ENCODE assay signal across 9 mouse cellular contexts in genomic region chr17:53568118-53568517, GRCm38 (mm10). TPM values are rescaled to one million over a fixed set of nuclear protein-coding genes. Genes with fewer than 3 reads are reported as not detected.
DNase-seq lines count a peak whose midpoint lies in the region; ATAC-seq and TF ChIP-seq lines count a peak whose summit lies in the region.
"Had no signal": no experiment of that assay in that cellular context is flagged by ENCODE, and none has a peak within 500 bp of the region (broad histone marks: within the 10 kb centered on the region; RNA-seq: fewer than 3 reads in every experiment).

No protein-coding gene starts in this region.

- H3K4me2 ChIP-seq in CH12.LX (ENCODE audit: insufficient read depth, low read depth, poor library complexity, severe bottlenecking) = peak overlapping the region; percentile 100
- H3K4me2 ChIP-seq in heart, embryonic 15.5 days = peak overlapping the region; percentile 89
- peak overlapping the region; percentile 96 for H3K4me2 ChIP-seq in lung, embryonic 14.5 days
- H3K4me2 ChIP-seq in neural tube, embryonic 15.5 days = peak overlapping the region; percentile 83

- no peaks in the 10 kb centered on the region for H3K9me3 ChIP-seq in CH12.LX (replicated peaks; ENCODE audit: low read length)
- H3K9me3 ChIP-seq in heart, embryonic 15.5 days (replicated peaks) = no peaks in the 10 kb centered on the region
- no peaks in the 10 kb centered on the region for H3K9me3 ChIP-seq in lung, embryonic 14.5 days (ENCODE audit: low read depth, low read length)
- H3K9me3 ChIP-seq in neural tube, embryonic 15.5 days (replicated peaks) = no peaks in the 10 kb centered on the region

- no peaks in the 10 kb centered on the region for H3K36me3 ChIP-seq in CH12.LX (replicated peaks in 1 of 2; ENCODE audit: control insufficient read depth in 1 of 2, insufficient read depth in 1 of 2, low read length in 1 of 2)
- no peaks in the 10 kb centered on the region for H3K36me3 ChIP-seq in heart, embryonic 15.5 days
- no peaks in the 10 kb centered on the region for H3K36me3 ChIP-seq in lung, embryonic 14.5 days (ENCODE audit: insufficient read depth)
- no peaks in the 10 kb centered on the region for H3K36me3 ChIP-seq in neural tube, embryonic 15.5 days

- dilution Hi-C loops in CH12.LX (cut with MboI; ENCODE audit: extremely low pct_ligation_motif_present, extremely low pct_unique_long_range_greater_than_20kb, low sequenced_read_pairs) = no loop called here

- H3K4me3 ChIP-seq in CH12.LX (replicated peaks in 1 of 3; ENCODE audit: low read depth in 2 of 3, low read length in 2 of 3, poor library complexity in 1 of 3) = peak overlapping the region; percentile 77 to 95 (median 78)
- peak overlapping the region; percentile 91 for H3K4me3 ChIP-seq in heart, embryonic 15.5 days
- peak overlapping the region; percentile 81 for H3K4me3 ChIP-seq in lung, embryonic 14.5 days (ENCODE audit: low read depth, low read length)
- H3K4me3 ChIP-seq in neural tube, embryonic 15.5 days (replicated peaks) = peak overlapping the region; percentile 67

- DNase-seq in CH12.LX (ENCODE audit: extremely low read depth) = peak; percentile 83
- DNase-seq in c-Kit-negative CD71-positive TER-119-positive erythroid progenitor cells, embryonic 14.5 days (ENCODE audit: low read depth, low spot score) = peak; percentile 73
- peak; percentile 89 for DNase-seq in kidney, postnatal 10 days
- DNase-seq in lung, embryonic 14.5 days = peak; percentile 87
- DNase-seq in thymus, adult 18-20 months = peak; percentile 87 to 88

- under 1% methylated on average over 15 of the region's 15 CpGs for WGBS in heart, embryonic 15.5 days
- WGBS in lung, embryonic 14.5 days = under 1% methylated on average over 15 of the region's 15 CpGs
- 0% methylated on average over 15 of the region's 15 CpGs for WGBS in neural tube, embryonic 15.5 days

- peak; percentile 81 for ATAC-seq in erythroid progenitor cell, adult 5-6 weeks (replicated peaks; ENCODE audit: low FRiP score, poor library complexity, severe bottlenecking)
- ATAC-seq in heart, embryonic 15.5 days (replicated peaks; ENCODE audit: insufficient number of reproducible peaks, insufficient read depth, low FRiP score, low read depth) = peak; percentile 84
- peak; percentile 89 for ATAC-seq in lung, embryonic 14.5 days (ENCODE audit: insufficient read depth)
- ATAC-seq in neural tube, embryonic 15.5 days (ENCODE audit: low FRiP score) = peak; percentile 91

- no peak for TF ChIP-seq EP300 in CH12.LX (IDR thresholded peaks at IDR 0.05; ENCODE audit: low read length)

- TF ChIP-seq RAD21 in CH12.LX (IDR thresholded peaks at IDR 0.05; ENCODE audit: low read depth, low read length) = no peak

- in situ Hi-C loops in CH12.LX (cut with MboI; ENCODE audit: low pct_ligation_motif_present, low pct_unique_long_range_greater_than_20kb, low sequenced_read_pairs) = no loop called here

- TF ChIP-seq POLR2A in CH12.LX (IDR thresholded peaks at IDR 0.05; ENCODE audit: low read depth, low read length) = peak; percentile 35

- TF ChIP-seq CTCF in CH12.LX (conservative IDR thresholded peaks at IDR 0.05 in 1 of 2, IDR thresholded peaks at IDR 0.05 in 1 of 2; ENCODE audit: low read depth in 2 of 2, low read length in 2 of 2) = no peak
- no peak for TF ChIP-seq CTCF in lung, embryonic 14.5 days (IDR thresholded peaks at IDR 0.05; ENCODE audit: low read depth)

- no peaks in the 10 kb centered on the region for H3K27me3 ChIP-seq in CH12.LX (replicated peaks)
- H3K27me3 ChIP-seq in heart, embryonic 15.5 days = no peaks in the 10 kb centered on the region
- H3K27me3 ChIP-seq in lung, embryonic 14.5 days (ENCODE audit: insufficient read depth, low read length) = no peaks in the 10 kb centered on the region
- no peaks in the 10 kb centered on the region for H3K27me3 ChIP-seq in neural tube, embryonic 15.5 days (replicated peaks)

- H3K79me2 ChIP-seq in CH12.LX (replicated peaks; ENCODE audit: control insufficient read depth, extremely low read depth, insufficient read depth, poor library complexity, severe bottlenecking) = peaks cover 19% of the 10 kb centered on the region

- peaks cover 0 to 24% of the 10 kb centered on the region in 2 experiments; a peak in 2 of 4 replicates for H3K4me1 ChIP-seq in CH12.LX (ENCODE audit: control insufficient read depth in 1 of 2, insufficient read depth in 2 of 2)
- peaks cover 32% of the 10 kb centered on the region for H3K4me1 ChIP-seq in heart, embryonic 15.5 days (replicated peaks)
- H3K4me1 ChIP-seq in lung, embryonic 14.5 days (ENCODE audit: insufficient read depth) = peaks cover 15% of the 10 kb centered on the region
- H3K4me1 ChIP-seq in neural tube, embryonic 15.5 days = peaks cover 31% of the 10 kb centered on the region

- H3K27ac ChIP-seq in CH12.LX (ENCODE audit: insufficient read depth, low read depth) = peak overlapping the region; percentile 80
- peak overlapping the region; percentile 99 for H3K27ac ChIP-seq in heart, embryonic 15.5 days
- H3K27ac ChIP-seq in lung, embryonic 14.5 days (ENCODE audit: low read depth) = peak overlapping the region; percentile 92
- peak overlapping the region; percentile 92 for H3K27ac ChIP-seq in neural tube, embryonic 15.5 days (replicated peaks)

- H3K9ac ChIP-seq in CH12.LX (ENCODE audit: insufficient read depth, low read depth) = peak overlapping the region; percentile 96
- H3K9ac ChIP-seq in heart, embryonic 15.5 days = peak overlapping the region; percentile 95
- peak overlapping the region; percentile 84 for H3K9ac ChIP-seq in lung, embryonic 14.5 days
- H3K9ac ChIP-seq in neural tube, embryonic 15.5 days (replicated peaks) = peak overlapping the region; percentile 89

TF ChIP-seq in CH12.LX, 34 proteins besides CTCF, POLR2A, EP300 and RAD21 (continues in another document):
- TF ChIP-seq SMC3 (IDR thresholded peaks at IDR 0.05; ENCODE audit: low read depth, low read length) (no peak), SIN3A (IDR thresholded peaks at IDR 0.05; ENCODE audit: low read length) (peak; percentile 94), TBP (conservative IDR thresholded peaks at IDR 0.05; ENCODE audit: low read depth, low read length) (0 out of 2 replicates have a peak, but pooled peaks have one; percentile 35), MYC (IDR thresholded peaks at IDR 0.05; ENCODE audit: low read depth, low read length) (no peak), MAX (IDR thresholded peaks at IDR 0.05; ENCODE audit: low read length) (0 out of 2 replicates have a peak, but pooled peaks have one; percentile 16), JUN (IDR thresholded peaks at IDR 0.05; ENCODE audit: insufficient read depth, low read depth, low read length) (no peak), ZMIZ1 (IDR thresholded peaks at IDR 0.05; ENCODE audit: low read depth, low read length) (no peak), NELFE (IDR thresholded peaks at IDR 0.05; ENCODE audit: low read depth, low read length) (peak; percentile 15; the same call in 1 of the 2 replicates), IRF4 (IDR thresholded peaks at IDR 0.05; ENCODE audit: low read depth, low read length) (no peak), MAFK (IDR thresholded peaks at IDR 0.05; ENCODE audit: insufficient replicate concordance, low read length) (no peak), PAX5 (IDR thresholded peaks at IDR 0.05; ENCODE audit: low read length) (no peak), CHD2 (IDR thresholded peaks at IDR 0.05; ENCODE audit: low read length) (no peak), ETS1 (conservative IDR thresholded peaks at IDR 0.05; ENCODE audit: low read depth, low read length) (no peak), ELF1 (IDR thresholded peaks at IDR 0.05; ENCODE audit: low read depth, low read length) (no peak), POLR2AphosphoS2 (IDR thresholded peaks at IDR 0.05; ENCODE audit: low read depth, low read length) (no peak), UBTF (IDR thresholded peaks at IDR 0.05; ENCODE audit: low read depth, low read length) (no peak; the same call in 1 of the 2 replicates), USF2 (conservative IDR thresholded peaks at IDR 0.05; ENCODE audit: low read depth, low read length) (no peak), MXI1 (IDR thresholded peaks at IDR 0.05; ENCODE audit: low read depth, low read length) (peak; percentile 63; the same call in 1 of the 2 replicates), ZNF384 (IDR thresholded peaks at IDR 0.05; ENCODE audit: low read depth, low read length) (no peak), BHLHE40 (IDR thresholded peaks at IDR 0.05; ENCODE audit: low read depth, low read length) (peak; percentile 77), MEF2A (IDR thresholded peaks at IDR 0.05; ENCODE audit: borderline replicate concordance, low read depth, low read length) (no peak), HCFC1 (IDR thresholded peaks at IDR 0.05; ENCODE audit: low read depth, low read length) (no peak), GABPA (IDR thresholded peaks at IDR 0.05; ENCODE audit: insufficient replicate concordance, low read depth, low read length) (no peak), ZC3H11A (IDR thresholded peaks at IDR 0.05; ENCODE audit: low read depth, low read length) (no peak), ZKSCAN1 (IDR thresholded peaks at IDR 0.05; ENCODE audit: borderline replicate concordance, low read depth, low read length) (no peak), MAZ (IDR thresholded peaks at IDR 0.05; ENCODE audit: low read depth, low read length) (no peak), CHD1 (IDR thresholded peaks at IDR 0.05; ENCODE audit: low read depth, low read length) (no peak), JUND (conservative IDR thresholded peaks at IDR 0.05; ENCODE audit: low read depth, low read length) (no peak)

RNA-seq across cellular contexts. Expression of gene Kat2b, which starts 1.5 kb away (rescaled TPM):
- total RNA-seq in CH12.LX (2012; rRNA removed) (3.6 and 3.9 TPM in 2 replicates), CH12.LX (2014; rRNA removed) (4.6 and 5.0 TPM in 2 replicates)
- 4.1 and 4.6 TPM in 2 replicates for polyA plus RNA-seq in CH12.LX (2012; ENCODE audit: insufficient read length, low read depth)
- 64.5 and 72.1 TPM in 2 replicates for total RNA-seq in erythroid progenitor cell, adult 5-6 weeks (2015; ENCODE audit: low replicate concordance)
- 29.3 and 63.5 TPM in 2 replicates for total RNA-seq in erythroid progenitor cell, adult 5-6 weeks (2017; ENCODE audit: low replicate concordance)
- 9.7 and 10.1 TPM in 2 replicates for polyA plus RNA-seq in heart, embryonic 15.5 days (2015; fragmentation: Nextera tagmentation; extraction: Ambion mirVana)
- polyA plus RNA-seq in lung, embryonic 14.5 days (2014; fragmentation: Nextera tagmentation; extraction: Ambion mirVana) = 5.2 and 5.6 TPM in 2 replicates
- polyA plus RNA-seq in neural tube, embryonic 15.5 days (2015; fragmentation: Nextera tagmentation; extraction: Ambion mirVana) = 5.5 and 6.0 TPM in 2 replicates

RNA-seq across cellular contexts. Expression of gene Pp2d1, which starts 28.9 kb away (rescaled TPM):
- total RNA-seq in CH12.LX (2012; rRNA removed) (not detected in 2 replicates), CH12.LX (2014; rRNA removed) (not detected in 2 replicates)
- not detected in 2 replicates for polyA plus RNA-seq in CH12.LX (2012; ENCODE audit: insufficient read length, low read depth)
- total RNA-seq in erythroid progenitor cell, adult 5-6 weeks (2015; ENCODE audit: low replicate concordance) = not detected in 2 replicates
- not detected in 2 replicates for total RNA-seq in erythroid progenitor cell, adult 5-6 weeks (2017; ENCODE audit: low replicate concordance)
- polyA plus RNA-seq in heart, embryonic 15.5 days (2015; fragmentation: Nextera tagmentation; extraction: Ambion mirVana) = 0.18 and 0.21 TPM in 2 replicates
- polyA plus RNA-seq in lung, embryonic 14.5 days (2014; fragmentation: Nextera tagmentation; extraction: Ambion mirVana) = 0.25 and 0.51 TPM in 2 replicates
- polyA plus RNA-seq in neural tube, embryonic 15.5 days (2015; fragmentation: Nextera tagmentation; extraction: Ambion mirVana) = 0.44 and 0.46 TPM in 2 replicates
- polyA plus RNA-seq: gonadal fat pad, adult 2 months had no signal

Comparison
In these comparisons a context has a peak if more than half of its experiments do, and no peak if none do; other contexts are left out.
1. Peak in every context shown above with its lines: DNase-seq, ATAC-seq, H3K4me3 ChIP-seq and H3K27ac ChIP-seq.